Mouse (Mus musculus) lung, embryonic 14.5 days (tissue): Measurements from ENCODE around the gene Dlg2. TPM values are rescaled to one million over a fixed set of nuclear protein-coding genes. Genes with fewer than 3 reads are reported as not detected.

ENCODE experiments used
- ATAC-seq: fragments of 200-750 bp; cut with Nextera tagmentation; 2 replicates; pipeline ENCODE4 v1.8.0; 2017; ENCODE audit warnings: mild to moderate bottlenecking, moderate TSS enrichment, moderate library complexity; ENCODE audit not compliant: insufficient read depth
- DNase-seq: peaks from one replicate; pipeline ENCODE4 v3.0.0-alpha.2; 2015
- H3K27ac ChIP-seq: fragments of 300-500 bp; sonication (generic); 2 replicates; pipeline ENCODE4 v1.5.1; 2014; ENCODE audit warnings: low read depth, mild to moderate bottlenecking, moderate library complexity
- H3K27me3 ChIP-seq: fragments of 300-500 bp; sonication (generic); 2 replicates; pipeline ENCODE4 v1.6.1; 2014; ENCODE audit warnings: low read length, control low read depth; ENCODE audit not compliant: insufficient read depth
- H3K36me3 ChIP-seq: fragments of 300-500 bp; sonication (generic); 2 replicates; pipeline ENCODE4 v1.6.1; 2014; ENCODE audit warnings: control low read depth; ENCODE audit not compliant: insufficient read depth
- H3K4me1 ChIP-seq: fragments of 300-500 bp; sonication (generic); 2 replicates; pipeline ENCODE4 v1.6.1; 2014; ENCODE audit warnings: antibody characterized with exemption, control low read depth; ENCODE audit not compliant: insufficient read depth
- H3K4me2 ChIP-seq: fragments of 300-500 bp; sonication (generic); 2 replicates; pipeline ENCODE4 v1.6.1; 2014; ENCODE audit warnings: mild to moderate bottlenecking
- H3K4me3 ChIP-seq: fragments of 300-500 bp; sonication (generic); 2 replicates; pipeline ENCODE4 v1.5.1; 2014; ENCODE audit warnings: low read depth, low read length
- H3K9ac ChIP-seq: fragments of 300-500 bp; sonication (generic); 2 replicates; pipeline ENCODE4 v1.6.1; 2014
- H3K9me3 ChIP-seq: fragments of 300-500 bp; sonication (generic); 2 replicates; pipeline ENCODE4 v1.6.1; 2016; ENCODE audit warnings: low read depth, low read length, control low read depth
- CTCF ChIP-seq: IDR thresholded peaks from 2 replicates; pipeline ENCODE4 v1.5.1; 2016; ENCODE audit warnings: antibody characterized with exemption, low read depth
- WGBS: fragments of 180-500 bp; shearing (Covaris S2); extraction: QIAGEN DNeasy Blood & Tissue Kit; methylation state at CpG from one replicate; pipeline ENCODE4 v1.1.7; 2014; 5-methylcytosine and 5-hydroxymethylcytosine counted together
- polyA plus RNA-seq: library from polyadenylated mRNA; unstranded; fragments of >200 nt; fragmentation: Nextera tagmentation; extraction: Ambion mirVana; gene quantifications from 2 replicates; pipeline ENCODE4 v1.2.1, GENCODE M21; 2014

Gene Dlg2
- polyA plus RNA-seq, 1 experiment from 2014 or later: 0.25 TPM

DNA sequence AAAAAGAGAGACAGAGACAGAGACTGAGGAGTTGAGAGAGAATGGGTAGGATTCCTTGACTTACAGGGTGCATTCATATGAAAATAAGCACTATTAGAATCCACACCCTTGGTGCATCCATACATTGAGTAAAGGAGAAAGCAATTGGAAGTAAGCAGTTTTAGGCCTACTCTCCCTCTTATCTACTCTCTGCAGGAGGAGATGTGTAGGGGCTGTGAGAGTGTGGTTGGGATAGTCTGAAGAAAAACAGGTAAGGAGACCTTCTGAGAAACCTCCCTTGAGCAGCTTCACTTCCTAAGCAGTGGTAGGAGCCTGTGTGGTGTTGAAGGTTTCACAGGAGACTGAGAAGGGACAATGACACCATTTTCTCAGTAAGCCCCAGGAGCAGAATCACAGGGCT is 868.6 kb downstream of the Dlg2 start:
- no peak for ATAC-seq
- no peaks in the 10 kb centered on the region for H3K27me3 ChIP-seq
- H3K9me3 ChIP-seq: no peaks in the 10 kb centered on the region

DNA sequence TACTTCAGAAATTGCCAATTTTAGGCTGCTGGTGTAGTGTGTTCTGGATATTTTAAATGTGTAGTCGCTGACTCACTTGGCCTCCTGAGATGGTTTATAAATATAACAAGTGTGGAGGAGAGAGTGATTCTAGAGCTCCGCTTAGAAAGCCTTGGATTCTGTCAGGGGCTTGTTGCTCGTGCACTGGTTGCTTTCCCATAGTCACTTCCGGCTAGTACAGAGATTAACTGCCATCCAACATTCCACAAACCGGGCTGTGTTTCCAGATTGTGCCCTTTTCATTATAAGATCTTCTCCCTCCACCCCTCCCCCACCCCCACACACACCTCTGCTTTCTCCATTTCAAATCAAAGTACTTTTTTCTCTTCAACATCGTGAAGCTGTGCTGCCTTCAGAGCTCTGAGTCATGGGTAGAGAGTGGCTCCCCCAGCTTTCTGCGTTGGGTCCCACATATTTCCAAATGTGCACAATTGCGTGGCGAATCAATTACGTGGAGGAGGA is 893.4 kb downstream of the Dlg2 start:
- Histone ChIP-seq H3K4me1 (no peaks in the 10 kb centered on the region), H3K4me3 (no peak overlapping the region), H3K36me3 (no peaks in the 10 kb centered on the region), H3K9ac (no peak overlapping the region), H3K9me3 (no peaks in the 10 kb centered on the region), H3K27ac (no peak overlapping the region), H3K4me2 (no peak overlapping the region), H3K27me3 (no peaks in the 10 kb centered on the region)
- 70% methylated on average over 10 of the region's 10 CpGs for WGBS
- ATAC-seq (no peak), DNase-seq (no peak)
- no peak for TF ChIP-seq CTCF

More for the DNA sequence above, 868.6 kb downstream of the Dlg2 start:
- Histone ChIP-seq H3K4me3 (no peak overlapping the region), H3K27ac (no peak overlapping the region), H3K4me2 (no peak overlapping the region), H3K9ac (no peak overlapping the region), H3K36me3 (no peaks in the 10 kb centered on the region), H3K4me1 (no peaks in the 10 kb centered on the region)
- TF ChIP-seq CTCF: no peak
- no peak for DNase-seq

DNA sequence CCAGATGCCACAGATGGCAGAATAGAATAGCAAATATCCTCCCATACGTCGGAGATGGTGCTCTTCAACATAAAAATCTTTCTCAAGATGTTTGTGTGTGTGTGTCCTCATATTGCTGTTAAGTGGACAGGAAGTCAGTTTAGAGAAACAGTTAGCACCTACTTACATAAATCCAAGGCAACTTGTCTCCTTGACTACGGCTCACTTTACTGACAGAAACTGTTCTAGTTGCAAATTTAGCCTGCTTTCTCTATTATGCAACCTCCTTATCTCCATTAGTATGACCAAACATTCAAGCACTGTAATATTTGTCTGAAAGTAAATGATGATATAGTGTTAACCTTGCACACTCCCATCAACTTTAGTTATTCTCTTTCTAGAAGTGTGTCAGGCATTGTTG is 905.8 kb downstream of the Dlg2 start:
- Histone ChIP-seq H3K4me1 (no peaks in the 10 kb centered on the region), H3K4me3 (no peak overlapping the region), H3K27ac (no peak overlapping the region), H3K4me2 (no peak overlapping the region), H3K9ac (no peak overlapping the region), H3K9me3 (no peaks in the 10 kb centered on the region), H3K27me3 (no peaks in the 10 kb centered on the region), H3K36me3 (no peaks in the 10 kb centered on the region)
- no peak for TF ChIP-seq CTCF
- DNase-seq (peak; percentile 5), ATAC-seq (no peak)
- 39% methylated on average over 3 of the region's 3 CpGs for WGBS

DNA sequence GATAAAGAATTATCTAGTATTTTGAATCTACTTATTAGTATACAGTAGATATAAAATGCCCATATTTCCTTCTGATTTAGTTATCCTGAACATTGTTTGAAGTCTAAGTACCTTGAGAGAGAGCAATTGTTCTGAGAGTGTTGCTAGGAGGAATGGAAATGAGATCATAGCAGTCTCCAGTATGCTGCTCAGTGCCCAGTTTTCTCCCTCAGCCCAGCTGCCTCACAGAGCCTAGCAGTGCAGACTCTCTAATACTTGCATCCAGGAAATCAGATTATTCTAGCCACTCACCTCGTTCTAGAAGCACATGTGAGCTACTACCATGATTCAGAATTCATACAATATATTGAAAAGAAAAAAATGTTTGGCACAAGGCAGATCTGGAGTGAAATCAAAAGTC is 907.4 kb downstream of the Dlg2 start:
- Histone ChIP-seq H3K9ac (no peak overlapping the region), H3K27me3 (no peaks in the 10 kb centered on the region), H3K9me3 (no peaks in the 10 kb centered on the region), H3K4me3 (no peak overlapping the region), H3K4me2 (no peak overlapping the region), H3K27ac (no peak overlapping the region), H3K36me3 (no peaks in the 10 kb centered on the region), H3K4me1 (no peaks in the 10 kb centered on the region)
- ATAC-seq (no peak), DNase-seq (no peak)
- TF ChIP-seq CTCF: no peak
- 37% methylated on average over 1 of the region's 1 CpGs for WGBS

DNA sequence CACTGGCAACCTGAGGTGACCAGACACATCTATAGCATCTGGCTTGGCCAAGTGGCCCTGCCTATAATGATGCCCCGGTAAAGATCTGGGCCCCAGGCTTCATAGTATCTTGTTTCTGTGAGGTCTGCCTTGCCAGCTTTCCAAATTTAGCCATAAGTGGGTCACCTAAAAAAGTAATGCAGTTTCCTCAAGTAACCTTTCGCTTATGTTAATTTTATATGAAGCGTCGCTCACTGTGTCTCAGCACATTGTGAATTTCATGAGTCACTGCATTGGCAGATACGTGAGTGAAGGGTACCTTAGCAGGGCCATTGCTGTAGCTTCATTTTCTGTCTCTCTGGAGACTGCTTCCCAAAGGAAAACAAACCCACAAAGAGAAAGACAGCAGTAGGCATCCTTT is 912.8 kb downstream of the Dlg2 start:
- Histone ChIP-seq H3K9me3 (no peaks in the 10 kb centered on the region), H3K9ac (no peak overlapping the region), H3K27ac (no peak overlapping the region), H3K27me3 (no peaks in the 10 kb centered on the region), H3K4me2 (no peak overlapping the region), H3K4me3 (no peak overlapping the region), H3K36me3 (no peaks in the 10 kb centered on the region), H3K4me1 (no peaks in the 10 kb centered on the region)
- no peak for TF ChIP-seq CTCF
- ATAC-seq (no peak), DNase-seq (no peak)
- WGBS: 85% methylated on average over 5 of the region's 5 CpGs

DNA sequence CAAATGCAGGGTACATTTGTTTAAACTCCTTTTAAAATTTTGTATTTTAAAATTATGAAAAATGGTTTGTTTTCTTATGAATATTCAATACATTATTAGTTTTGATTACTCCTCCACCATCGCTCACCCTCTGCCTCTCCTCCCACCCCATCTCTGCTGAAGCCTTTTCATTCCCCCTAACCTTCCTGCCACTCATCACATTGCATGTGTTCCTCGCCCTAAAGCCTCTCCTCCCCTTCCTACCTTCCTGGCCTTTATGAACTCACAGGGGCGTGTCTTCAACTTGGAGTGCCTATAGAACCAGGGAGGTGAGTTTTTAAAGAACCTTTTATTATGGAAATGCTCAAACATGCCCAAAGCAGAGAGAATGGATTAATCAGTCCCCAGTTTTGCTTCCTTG is 921.4 kb downstream of the Dlg2 start:
- H3K36me3 ChIP-seq: no peaks in the 10 kb centered on the region
- H3K27me3 ChIP-seq: no peaks in the 10 kb centered on the region
- no peak overlapping the region for H3K4me3 ChIP-seq
- ATAC-seq (no peak), DNase-seq (no peak)
- 34% methylated on average over 3 of the region's 3 CpGs for WGBS
- H3K9me3 ChIP-seq: no peaks in the 10 kb centered on the region
- no peak for TF ChIP-seq CTCF
- no peak overlapping the region for H3K9ac ChIP-seq
- H3K27ac ChIP-seq: no peak overlapping the region
- H3K4me1 ChIP-seq: no peaks in the 10 kb centered on the region
- H3K4me2 ChIP-seq: no peak overlapping the region

DNA sequence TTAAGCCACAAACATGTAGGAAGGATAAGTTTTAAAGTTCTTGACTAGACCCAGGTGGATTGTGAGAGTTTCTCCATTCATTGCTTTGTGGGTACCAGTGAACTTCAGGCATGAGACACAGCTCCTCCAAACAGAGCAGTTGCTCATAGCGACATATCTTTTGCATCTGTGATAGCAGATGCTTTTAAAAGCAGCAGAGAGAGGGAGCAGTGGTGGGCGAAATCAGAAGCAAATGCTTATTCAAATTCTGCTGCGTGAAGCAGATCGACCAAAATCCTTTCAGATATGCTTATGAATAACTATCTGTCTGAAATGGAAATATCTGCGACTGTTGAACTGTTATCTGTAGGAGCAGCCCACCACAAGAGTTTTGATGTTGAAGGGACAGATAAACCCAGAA is 935.6 kb downstream of the Dlg2 start:
- H3K9ac ChIP-seq: no peak overlapping the region
- H3K4me3 ChIP-seq: no peak overlapping the region
- DNase-seq: no peak
- 79% methylated on average over 5 of the region's 5 CpGs for whole genome bisulfite sequencing
- H3K9me3 ChIP-seq: no peaks in the 10 kb centered on the region
- no peaks in the 10 kb centered on the region for H3K36me3 ChIP-seq
- no peak for TF ChIP-seq CTCF
- H3K4me2 ChIP-seq: no peak overlapping the region
- ATAC-seq: no peak
- no peaks in the 10 kb centered on the region for H3K27me3 ChIP-seq
- H3K27ac ChIP-seq: no peak overlapping the region
- H3K4me1 ChIP-seq: no peaks in the 10 kb centered on the region

DNA sequence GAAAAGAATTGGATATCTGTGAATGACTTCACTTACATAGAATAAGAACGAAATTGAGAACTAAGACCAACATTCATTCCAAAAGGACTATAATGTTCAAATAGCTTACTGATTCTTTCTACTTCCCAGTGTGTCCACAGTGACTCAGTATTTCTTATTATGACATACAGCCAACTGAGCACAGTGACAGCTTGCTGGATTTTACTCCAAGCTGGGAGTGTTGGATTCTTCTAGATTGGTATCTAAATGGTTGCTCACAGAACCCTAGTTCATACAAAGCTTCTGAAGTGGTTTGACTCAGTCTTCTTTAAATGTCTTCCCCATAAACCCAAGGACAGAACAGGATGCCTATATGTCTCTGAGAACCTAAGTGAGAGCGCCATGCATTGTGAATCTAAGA is 937.7 kb downstream of the Dlg2 start:
- TF ChIP-seq CTCF: no peak
- H3K9ac ChIP-seq: no peak overlapping the region

More for the DNA sequence above, 937.7 kb downstream of the Dlg2 start:
- Histone ChIP-seq H3K27me3 (no peaks in the 10 kb centered on the region), H3K27ac (no peak overlapping the region), H3K4me2 (no peak overlapping the region), H3K9me3 (no peaks in the 10 kb centered on the region), H3K4me1 (no peaks in the 10 kb centered on the region), H3K4me3 (no peak overlapping the region), H3K36me3 (no peaks in the 10 kb centered on the region)
- 75% methylated on average over 2 of the region's 2 CpGs for WGBS
- no peak for DNase-seq
- no peak for ATAC-seq
